Mouse (Mus musculus) C2C12 (cell line): ENCODE results near the gene Zbtb46. TPM values are rescaled to one million over a fixed set of nuclear protein-coding genes. Genes with fewer than 3 reads are reported as not detected.

Experiments used
- H3K27me3 ChIP-seq: one replicate; pipeline ENCODE4 v1.6.1; 2011; ENCODE audit not compliant: control insufficient read depth, insufficient read depth, insufficient read length
- H3K36me3 ChIP-seq: one replicate; pipeline ENCODE4 v1.6.1; 2011; ENCODE audit not compliant: control insufficient read depth, insufficient read depth
- H3K4me3 ChIP-seq: one replicate; pipeline ENCODE4 v1.5.1; 2011; ENCODE audit warnings: mild to moderate bottlenecking, control low read depth; ENCODE audit not compliant: poor library complexity, insufficient read depth, severe bottlenecking
- H3K79me2 ChIP-seq: one replicate; pipeline ENCODE4 v1.6.1; 2011; ENCODE audit not compliant: control insufficient read depth, insufficient read depth
- H3K79me3 ChIP-seq: one replicate; pipeline ENCODE4 v1.6.1; 2011; ENCODE audit warnings: low read depth, control low read depth
- H3ac ChIP-seq: one replicate; pipeline ENCODE3; 2011; ENCODE audit warnings: low read depth; ENCODE audit not compliant: control insufficient read depth, insufficient read length
- CEBPB ChIP-seq: IDR thresholded peaks from one replicate; pipeline ENCODE4 v1.6.1; 2011; ENCODE audit warnings: low read depth, mild to moderate bottlenecking, control low read depth, moderate library complexity
- CTCF ChIP-seq: IDR thresholded peaks from one replicate; pipeline ENCODE4 v1.5.1; 2011; ENCODE audit not compliant: control insufficient read depth, insufficient read depth, insufficient read length
- FOSL1 ChIP-seq: IDR thresholded peaks from one replicate; pipeline ENCODE4 v1.8.0; 2011; ENCODE audit warnings: mild to moderate bottlenecking, low read length; ENCODE audit not compliant: poor library complexity, insufficient read depth, severe bottlenecking
- MAX ChIP-seq: IDR thresholded peaks from one replicate; pipeline ENCODE4 v1.6.1; 2011; ENCODE audit warnings: mild to moderate bottlenecking, control low read depth
- MYOD1 ChIP-seq: IDR thresholded peaks from one replicate; pipeline ENCODE4 v1.6.1; 2011; ENCODE audit warnings: low read depth; ENCODE audit not compliant: control insufficient read depth, insufficient read length
- MYOG ChIP-seq: IDR thresholded peaks from one replicate; pipeline ENCODE4 v1.6.1; 2011; ENCODE audit not compliant: control insufficient read depth, insufficient read length; ENCODE audit errors: extremely low read depth
- USF1 ChIP-seq: IDR thresholded peaks from one replicate; pipeline ENCODE4 v1.6.1; 2011; ENCODE audit warnings: low read depth, mild to moderate bottlenecking, control low read depth, moderate library complexity
- polyA plus RNA-seq: library from polyadenylated mRNA; unstranded; fragments of >200 nt; fragmentation: generic; extraction: Trizol; gene quantifications from one replicate; pipeline ENCODE4 v1.2.1, GENCODE M21; 2012; ENCODE audit warnings: missing spikeins

The Zbtb46 gene
- polyA plus RNA-seq, 1 experiment, result 0.68 TPM

GRCm38 (mm10) chr2:181485741-181486140 lies 26.5 kb upstream of the Zbtb46 start:
- no peaks in the 10 kb centered on the region for H3K36me3 ChIP-seq
- H3K79me3 ChIP-seq, result no peaks in the 10 kb centered on the region
- TF ChIP-seq MYOG (no peak), CEBPB (no peak), FOSL1 (no peak), CTCF (no peak), MYOD1 (no peak), MAX (no peak), USF1 (no peak)
- H3ac ChIP-seq, result no peak overlapping the region
- H3K4me3 ChIP-seq, result no peak overlapping the region
- H3K27me3 ChIP-seq, result peaks cover 9% of the 10 kb centered on the region
- no peaks in the 10 kb centered on the region for H3K79me2 ChIP-seq

GRCm38 (mm10) chr2:181484456-181485233 lies 25.4 kb upstream of the Zbtb46 start:
- no peaks in the 10 kb centered on the region for H3K79me2 ChIP-seq
- peaks cover 9% of the 10 kb centered on the region for H3K27me3 ChIP-seq
- TF ChIP-seq MAX, result no peak
- no peak for TF ChIP-seq CTCF
- no peak overlapping the region for H3K4me3 ChIP-seq
- no peaks in the 10 kb centered on the region for H3K36me3 ChIP-seq
- H3ac ChIP-seq, result no peak overlapping the region
- H3K79me3 ChIP-seq, result no peaks in the 10 kb centered on the region

- Histone ChIP-seq H3ac (no peak overlapping the region), H3K36me3 (no peaks in the 10 kb centered on the region), H3K79me3 (no peaks in the 10 kb centered on the region), H3K4me3 (no peak overlapping the region), H3K27me3 (peaks cover 9% of the 10 kb centered on the region), H3K79me2 (no peaks in the 10 kb centered on the region)
- TF ChIP-seq MYOD1 (no peak), CTCF (no peak), FOSL1 (no peak), CEBPB (no peak), USF1 (no peak)
These were observed 24.5 kb upstream of the Zbtb46 start for GRCm38 (mm10) chr2:181483562-181484318.

- H3K4me3 ChIP-seq, result no peak overlapping the region
- no peaks in the 10 kb centered on the region for H3K79me2 ChIP-seq
- no peaks in the 10 kb centered on the region for H3K79me3 ChIP-seq
- H3ac ChIP-seq, result no peak overlapping the region
- H3K36me3 ChIP-seq, result no peaks in the 10 kb centered on the region
- peaks cover 9% of the 10 kb centered on the region for H3K27me3 ChIP-seq
- no peak for TF ChIP-seq CEBPB
- no peak for TF ChIP-seq MAX
- no peak for TF ChIP-seq USF1
These were observed 23.9 kb upstream of the Zbtb46 start for GRCm38 (mm10) chr2:181483120-181483519.

- H3K4me3 ChIP-seq, result no peak overlapping the region
- no peaks in the 10 kb centered on the region for H3K79me2 ChIP-seq
- TF ChIP-seq USF1, result no peak
- no peak for TF ChIP-seq MAX
- no peak for TF ChIP-seq MYOG
- TF ChIP-seq CTCF, result no peak
- no peak for TF ChIP-seq FOSL1
- no peak for TF ChIP-seq MYOD1
- no peak for TF ChIP-seq CEBPB
- H3K27me3 ChIP-seq, result peaks cover 7% of the 10 kb centered on the region
- no peaks in the 10 kb centered on the region for H3K79me3 ChIP-seq
- no peaks in the 10 kb centered on the region for H3K36me3 ChIP-seq
- H3ac ChIP-seq, result no peak overlapping the region
These were observed 13.1 kb upstream of the Zbtb46 start for GRCm38 (mm10) chr2:181472256-181472827.

- Histone ChIP-seq H3K27me3 (peaks cover 7% of the 10 kb centered on the region), H3K79me2 (no peaks in the 10 kb centered on the region), H3K79me3 (no peaks in the 10 kb centered on the region), H3ac (no peak overlapping the region), H3K36me3 (no peaks in the 10 kb centered on the region), H3K4me3 (no peak overlapping the region)
- TF ChIP-seq MAX (no peak), MYOD1 (no peak), CEBPB (no peak), CTCF (no peak), USF1 (no peak), MYOG (no peak), FOSL1 (no peak)
These were observed 12.0 kb upstream of the Zbtb46 start for GRCm38 (mm10) chr2:181471246-181471645.
